Mouse (Mus musculus): ENCODE results near the gene Dpf3.

DNA sequence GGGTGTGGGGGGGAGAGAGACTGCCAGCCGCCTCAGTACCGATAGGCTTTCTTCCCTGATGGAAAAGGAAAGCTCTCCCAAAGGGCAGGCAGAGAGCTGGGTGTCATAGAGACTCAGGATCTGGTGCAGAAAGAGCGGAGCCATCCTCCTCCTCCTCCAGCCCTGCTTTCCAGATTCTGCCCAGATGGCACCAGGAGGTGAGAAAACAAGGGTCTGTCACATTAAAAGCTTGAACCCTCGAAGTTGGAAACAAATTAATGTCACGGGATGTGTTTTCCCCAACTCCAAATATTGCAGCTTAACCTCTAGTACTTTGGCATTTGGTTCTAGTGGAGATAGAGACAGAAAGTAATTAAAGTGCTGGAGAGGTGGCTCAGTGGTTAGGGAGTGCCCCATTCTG, 195.6 kb downstream of the Dpf3 start:
- TF ChIP-seq CTCF (IDR thresholded peaks at IDR 0.05; ENCODE audit: control insufficient read depth, insufficient read depth, low read length) (no peak), POLR2A (IDR thresholded peaks at IDR 0.05; ENCODE audit: borderline replicate concordance, control insufficient read depth, low read depth, low read length) (no peak)

Measured in bone marrow, adult 2 months (tissue).